Mouse (Mus musculus) cerebellum, adult 2 months (tissue): ENCODE results near the gene Dcaf5.

Experiments used
- CTCF ChIP-seq: fragments of 200-500 bp; IDR thresholded peaks from 2 replicates; pipeline ENCODE4 v1.5.1; 2011; ENCODE audit warnings: low read depth, mild to moderate bottlenecking, control low read depth, low read length, moderate library complexity, borderline replicate concordance; ENCODE audit not compliant: insufficient read depth
- POLR2A ChIP-seq: fragments of 200-500 bp; IDR thresholded peaks from 2 replicates; pipeline ENCODE4 v1.6.1; 2011; ENCODE audit warnings: low read length, control low read depth, borderline replicate concordance; ENCODE audit not compliant: insufficient read depth

DNA sequence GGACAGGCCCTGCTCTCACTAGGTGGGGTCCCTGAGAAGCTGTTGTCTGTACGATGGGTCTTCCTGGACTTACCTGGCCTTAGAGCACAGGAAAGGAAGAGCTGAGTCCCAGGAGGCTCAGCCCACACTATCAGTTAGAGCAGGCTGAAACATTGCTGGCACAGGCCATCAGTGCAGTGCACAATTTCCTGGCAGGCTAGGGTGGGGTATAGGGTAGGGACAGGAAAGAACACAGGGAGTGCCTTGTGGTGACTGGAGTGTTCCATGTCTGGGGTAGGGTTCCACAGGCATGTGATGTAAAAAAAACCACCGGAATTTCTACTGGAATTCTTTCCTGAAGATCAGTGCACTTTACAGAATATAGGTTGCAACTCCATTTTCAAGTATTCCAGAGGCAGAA lies 117.3 kb downstream of the Dcaf5 start:
- TF ChIP-seq CTCF (no peak), POLR2A (no peak)
